In genomic region chr17:25285033-25285432, GRCm38 (mm10) we compare ENCODE assay signal across 9 mouse cellular contexts. TPM values are rescaled to one million over a fixed set of nuclear protein-coding genes. Genes with fewer than 3 reads are reported as not detected.
DNase-seq lines count a peak whose midpoint lies in the region; ATAC-seq and TF ChIP-seq lines count a peak whose summit lies in the region.
"Had no signal": no experiment of that assay in that cellular context is flagged by ENCODE, and none has a peak within 500 bp of the region (broad histone marks: within the 10 kb centered on the region; RNA-seq: fewer than 3 reads in every experiment).

No protein-coding gene starts in this region.

- no peaks in the 10 kb centered on the region for H3K9me3 ChIP-seq in kidney, embryonic 15.5 days (replicated peaks)
- no peaks in the 10 kb centered on the region for H3K9me3 ChIP-seq in midbrain, postnatal 0 days (ENCODE audit: low read length)

- no peak overlapping the region for H3K4me2 ChIP-seq in kidney, embryonic 15.5 days
- H3K4me2 ChIP-seq in midbrain, postnatal 0 days (ENCODE audit: low read depth, low read length, poor library complexity, severe bottlenecking), result no peak overlapping the region
- H3K4me2 ChIP-seq: midbrain, embryonic 12.5 days had no signal

- H3K4me3 ChIP-seq in kidney, embryonic 15.5 days (replicated peaks), result no peak overlapping the region
- no peak overlapping the region for H3K4me3 ChIP-seq in left cerebral cortex, adult 2 months
- no peak overlapping the region for H3K4me3 ChIP-seq in midbrain, postnatal 0 days (ENCODE audit: low read depth, low read length)
- H3K4me3 ChIP-seq: midbrain, embryonic 12.5 days had no signal

- no peaks in the 10 kb centered on the region for H3K36me3 ChIP-seq in kidney, embryonic 15.5 days
- H3K36me3 ChIP-seq in midbrain, postnatal 0 days (ENCODE audit: insufficient read depth, low read length), result no peaks in the 10 kb centered on the region
- no peaks in the 10 kb centered on the region for H3K36me3 ChIP-seq in splenic B cell, adult 2 months (ENCODE audit: control insufficient read depth, insufficient read depth, low read length, poor library complexity, severe bottlenecking)
- H3K36me3 ChIP-seq: midbrain, embryonic 12.5 days had no signal

- 20% methylated on average over 3 of the region's 3 CpGs for WGBS in kidney, embryonic 15.5 days
- WGBS in midbrain, postnatal 0 days, result 22% methylated on average over 3 of the region's 3 CpGs

- no peak overlapping the region for H3K27ac ChIP-seq in kidney, embryonic 15.5 days
- no peak overlapping the region for H3K27ac ChIP-seq in left cerebral cortex, adult 2 months
- H3K27ac ChIP-seq in midbrain, postnatal 0 days (ENCODE audit: low read depth, low read length), result no peak overlapping the region
- H3K27ac ChIP-seq: midbrain, embryonic 12.5 days had no signal

- peak; percentile 81 for DNase-seq in kidney, adult 11 months
- DNase-seq in ZHBTc4 (ENCODE audit: low read depth, low spot score), result peak; percentile 91
- peak; percentile 77 to 84 for DNase-seq in cerebellum, postnatal 36 days
- peak; percentile 61 to 78 for DNase-seq in heart, postnatal 14 days
- peak; percentile 35 to 42 for DNase-seq in left cerebral cortex, adult 2 months (ENCODE audit: extremely low spot score in 1 of 2, low spot score in 2 of 2)
- DNase-seq in midbrain, postnatal 0 days (ENCODE audit: low spot score), result peak; percentile 76
- DNase-seq in splenic B cell, adult 2 months (ENCODE audit: low read depth, low spot score), result peak; percentile 87

- no peak overlapping the region for H3K9ac ChIP-seq in kidney, embryonic 15.5 days
- no peak overlapping the region for H3K9ac ChIP-seq in midbrain, postnatal 0 days (replicated peaks; ENCODE audit: low read length, poor library complexity, severe bottlenecking)
- H3K9ac ChIP-seq: midbrain, embryonic 12.5 days had no signal

- no peak for ATAC-seq in kidney, embryonic 15.5 days (replicated peaks; ENCODE audit: low FRiP score)
- ATAC-seq in midbrain, postnatal 0 days (ENCODE audit: low FRiP score), result no peak

- no peaks in the 10 kb centered on the region for H3K27me3 ChIP-seq in kidney, embryonic 15.5 days
- no peaks in the 10 kb centered on the region for H3K27me3 ChIP-seq in midbrain, postnatal 0 days (ENCODE audit: insufficient read depth, low read length)
- H3K27me3 ChIP-seq in splenic B cell, adult 2 months (ENCODE audit: control insufficient read depth, insufficient read depth, low read length, poor library complexity, severe bottlenecking), result no peaks in the 10 kb centered on the region
- H3K27me3 ChIP-seq: midbrain, embryonic 12.5 days had no signal

- intact Hi-C loops in heart, postnatal 14 days (cut with DNase I), result loop anchor here (5.0 kb wide), 2 partner anchors 168 to 187 kb away; partner anchors contain the start of gene Telo2
- intact Hi-C loops in left cerebral cortex, adult 2 months (cut with DNase I), result loop anchor here (5.0 kb wide), 1 partner anchor 187 kb away; no protein-coding TSS in a partner anchor

- TF ChIP-seq CTCF in left cerebral cortex, adult 2 months (IDR thresholded peaks at IDR 0.05), result peak; percentile 93
- TF ChIP-seq CTCF in midbrain, postnatal 0 days (IDR thresholded peaks at IDR 0.05), result peak; percentile 84

- no peaks in the 10 kb centered on the region for H3K4me1 ChIP-seq in kidney, embryonic 15.5 days
- H3K4me1 ChIP-seq in midbrain, postnatal 0 days (ENCODE audit: insufficient read depth, low read length), result no peaks in the 10 kb centered on the region
- H3K4me1 ChIP-seq: midbrain, embryonic 12.5 days had no signal

RNA-seq across cellular contexts. Expression of gene Ube2i, which starts 10.6 kb away (rescaled TPM):
- 669 and 677 TPM in 2 replicates for polyA plus RNA-seq in kidney, embryonic 15.5 days (2015; fragmentation: Nextera tagmentation; extraction: Ambion mirVana)
- total RNA-seq in heart, postnatal 14 days (2021), result 100 to 1,000 TPM; 119 to 121 TPM
- 100 to 1,000 TPM; 215 to 223 TPM for total RNA-seq in left cerebral cortex, adult 2 months (2021)
- total RNA-seq in midbrain, postnatal 0 days (2014; rRNA removed), result 444 and 524 TPM in 2 replicates
- 401 and 432 TPM in 2 replicates for polyA plus RNA-seq in midbrain, postnatal 0 days (2015; fragmentation: Nextera tagmentation; extraction: Ambion mirVana)

RNA-seq across cellular contexts. Expression of gene Prss34, which starts 13.2 kb away (rescaled TPM):
- polyA plus RNA-seq in kidney, embryonic 15.5 days (2015; fragmentation: Nextera tagmentation; extraction: Ambion mirVana), result 0.40 and 0.55 TPM in 2 replicates
- under 1 TPM; 0.53 to 0.54 TPM for total RNA-seq in heart, postnatal 14 days (2021)
- not detected for total RNA-seq in left cerebral cortex, adult 2 months (2021)
- not detected in 2 replicates for total RNA-seq in midbrain, postnatal 0 days (2014; rRNA removed)
- not detected in 2 replicates for polyA plus RNA-seq in midbrain, postnatal 0 days (2015; fragmentation: Nextera tagmentation; extraction: Ambion mirVana)
- polyA plus RNA-seq: midbrain, embryonic 12.5 days had no signal

RNA-seq across cellular contexts. Expression of gene Prss28, which starts 23.4 kb away (rescaled TPM):
- polyA plus RNA-seq in kidney, embryonic 15.5 days (2015; fragmentation: Nextera tagmentation; extraction: Ambion mirVana), result not detected in 2 replicates
- not detected for total RNA-seq in heart, postnatal 14 days (2021)
- total RNA-seq in left cerebral cortex, adult 2 months (2021), result not detected
- not detected in 2 replicates for total RNA-seq in midbrain, postnatal 0 days (2014; rRNA removed)
- polyA plus RNA-seq in midbrain, postnatal 0 days (2015; fragmentation: Nextera tagmentation; extraction: Ambion mirVana), result not detected in 2 replicates
- polyA plus RNA-seq: midbrain, embryonic 12.5 days had no signal

RNA-seq across cellular contexts. Expression of gene Baiap3, which starts 28.9 kb away (rescaled TPM):
- polyA plus RNA-seq in kidney, embryonic 15.5 days (2015; fragmentation: Nextera tagmentation; extraction: Ambion mirVana), result 1.1 and 3.9 TPM in 2 replicates
- total RNA-seq in heart, postnatal 14 days (2021), result under 1 TPM; 0.17 to 0.63 TPM
- 10 to 100 TPM; 14.8 to 29.8 TPM for total RNA-seq in left cerebral cortex, adult 2 months (2021)
- total RNA-seq in midbrain, postnatal 0 days (2014; rRNA removed), result 94.2 and 98.4 TPM in 2 replicates
- 48.4 and 49.9 TPM in 2 replicates for polyA plus RNA-seq in midbrain, postnatal 0 days (2015; fragmentation: Nextera tagmentation; extraction: Ambion mirVana)

RNA-seq across cellular contexts. Expression of gene Prss29, which starts 33.4 kb away (rescaled TPM):
- not detected in 2 replicates for polyA plus RNA-seq in kidney, embryonic 15.5 days (2015; fragmentation: Nextera tagmentation; extraction: Ambion mirVana)
- total RNA-seq in heart, postnatal 14 days (2021), result not detected
- total RNA-seq in left cerebral cortex, adult 2 months (2021), result not detected
- total RNA-seq in midbrain, postnatal 0 days (2014; rRNA removed), result not detected in 2 replicates
- not detected in 2 replicates for polyA plus RNA-seq in midbrain, postnatal 0 days (2015; fragmentation: Nextera tagmentation; extraction: Ambion mirVana)
- polyA plus RNA-seq: midbrain, embryonic 12.5 days had no signal

Comparison
In these comparisons a context has a peak if more than half of its experiments do, and no peak if none do; other contexts are left out.
1. DNase-seq: peak in every context shown above with its lines; median percentile 91 in ZHBTc4; 87 in splenic B cell, adult 2 months; 81 in kidney, adult 11 months; 80 in cerebellum, postnatal 36 days; 76 in midbrain, postnatal 0 days; 70 in heart, postnatal 14 days; 38 in left cerebral cortex, adult 2 months.